In genomic region chr4:138041566-138042256, GRCm38 (mm10) we compare ENCODE assay signal across 14 mouse cellular contexts. TPM values are rescaled to one million over a fixed set of nuclear protein-coding genes. Genes with fewer than 3 reads are reported as not detected.
DNase-seq lines count a peak whose midpoint lies in the region; ATAC-seq and TF ChIP-seq lines count a peak whose summit lies in the region.
"Had no signal": no experiment of that assay in that cellular context is flagged by ENCODE, and none has a peak within 500 bp of the region (broad histone marks: within the 10 kb centered on the region; RNA-seq: fewer than 3 reads in every experiment).

No protein-coding gene starts in this region.

- no peak overlapping the region for H3K4me3 ChIP-seq in heart, adult 2 months
- no peak overlapping the region for H3K4me3 ChIP-seq in midbrain, embryonic 11.5 days (ENCODE audit: low read depth, low read length)
- H3K4me3 ChIP-seq in midbrain, embryonic 10.5 days: no peak overlapping the region
- no peak overlapping the region for H3K4me3 ChIP-seq in forebrain, postnatal 0 days (ENCODE audit: low read depth, low read length)
- H3K4me3 ChIP-seq in neural tube, embryonic 15.5 days (replicated peaks): no peak overlapping the region
- H3K4me3 ChIP-seq: limb, embryonic 15.5 days; lung, embryonic 15.5 days had no signal

- H3K27me3 ChIP-seq in heart, adult 2 months (ENCODE audit: control insufficient read depth, insufficient read depth, low read length): no peaks in the 10 kb centered on the region
- no peaks in the 10 kb centered on the region for H3K27me3 ChIP-seq in midbrain, embryonic 11.5 days (ENCODE audit: control insufficient read depth, insufficient read depth, low read length)
- no peaks in the 10 kb centered on the region for H3K27me3 ChIP-seq in midbrain, embryonic 10.5 days (ENCODE audit: low read depth, poor library complexity, severe bottlenecking)
- H3K27me3 ChIP-seq in forebrain, postnatal 0 days (ENCODE audit: insufficient read depth, low read length): no peaks in the 10 kb centered on the region
- H3K27me3 ChIP-seq in neural tube, embryonic 15.5 days (replicated peaks): no peaks in the 10 kb centered on the region
- H3K27me3 ChIP-seq: limb, embryonic 15.5 days; lung, embryonic 15.5 days had no signal

- no peak for TF ChIP-seq EP300 in heart, adult 2 months (IDR thresholded peaks at IDR 0.05; ENCODE audit: insufficient read depth, low read depth, low read length)

- peak overlapping the region; percentile 44; the same call in 1 of the 2 replicates for H3K27ac ChIP-seq in heart, adult 2 months
- no peak overlapping the region for H3K27ac ChIP-seq in midbrain, embryonic 11.5 days (ENCODE audit: low read depth, low read length)
- no peak overlapping the region for H3K27ac ChIP-seq in midbrain, embryonic 10.5 days (replicated peaks)
- H3K27ac ChIP-seq in forebrain, postnatal 0 days (ENCODE audit: low read depth, low read length): no peak overlapping the region
- H3K27ac ChIP-seq in neural tube, embryonic 15.5 days (replicated peaks): peak overlapping the region; percentile 34; the same call in 1 of the 2 replicates
- H3K27ac ChIP-seq: limb, embryonic 15.5 days; lung, embryonic 15.5 days had no signal

- H3K9ac ChIP-seq in heart, adult 2 months (ENCODE audit: low read depth, low read length): no peak overlapping the region
- H3K9ac ChIP-seq in midbrain, embryonic 11.5 days (ENCODE audit: low read length): no peak overlapping the region
- H3K9ac ChIP-seq in forebrain, postnatal 0 days: no peak overlapping the region
- no peak overlapping the region for H3K9ac ChIP-seq in neural tube, embryonic 15.5 days (replicated peaks)
- H3K9ac ChIP-seq: limb, embryonic 15.5 days; lung, embryonic 15.5 days had no signal

- no peaks in the 10 kb centered on the region for H3K9me3 ChIP-seq in midbrain, embryonic 11.5 days (ENCODE audit: control insufficient read depth, low read length)
- H3K9me3 ChIP-seq in midbrain, embryonic 10.5 days (replicated peaks): peaks cover 9% of the 10 kb centered on the region; the same call in 1 of the 2 replicates
- no peaks in the 10 kb centered on the region for H3K9me3 ChIP-seq in forebrain, postnatal 0 days (ENCODE audit: low read length)
- no peaks in the 10 kb centered on the region for H3K9me3 ChIP-seq in neural tube, embryonic 15.5 days (replicated peaks)
- H3K9me3 ChIP-seq: limb, embryonic 15.5 days; lung, embryonic 15.5 days had no signal

- no peaks in the 10 kb centered on the region for H3K36me3 ChIP-seq in heart, adult 2 months (ENCODE audit: control insufficient read depth, insufficient read depth, low read length)
- H3K36me3 ChIP-seq in midbrain, embryonic 11.5 days (ENCODE audit: control insufficient read depth, insufficient read depth, low read length): peaks cover 13% of the 10 kb centered on the region
- peaks cover 83% of the 10 kb centered on the region for H3K36me3 ChIP-seq in midbrain, embryonic 10.5 days
- peaks cover 9% of the 10 kb centered on the region; the same call in 1 of the 2 replicates for H3K36me3 ChIP-seq in forebrain, postnatal 0 days (ENCODE audit: insufficient read depth)
- H3K36me3 ChIP-seq in neural tube, embryonic 15.5 days: peaks cover 11% of the 10 kb centered on the region

- no peak overlapping the region for H3K4me2 ChIP-seq in midbrain, embryonic 11.5 days
- H3K4me2 ChIP-seq in forebrain, postnatal 0 days (ENCODE audit: low read depth): no peak overlapping the region
- no peak overlapping the region for H3K4me2 ChIP-seq in neural tube, embryonic 15.5 days
- H3K4me2 ChIP-seq: heart, embryonic 11.5 days; limb, embryonic 15.5 days; lung, embryonic 15.5 days had no signal

- H3K4me1 ChIP-seq in heart, adult 2 months (ENCODE audit: control insufficient read depth, insufficient read depth, low read length): peaks cover 6% of the 10 kb centered on the region
- H3K4me1 ChIP-seq in midbrain, embryonic 11.5 days (ENCODE audit: control insufficient read depth, insufficient read depth, low read length): peaks cover 6% of the 10 kb centered on the region
- H3K4me1 ChIP-seq in midbrain, embryonic 10.5 days: peaks cover 6% of the 10 kb centered on the region
- H3K4me1 ChIP-seq in forebrain, postnatal 0 days (ENCODE audit: insufficient read depth): no peaks in the 10 kb centered on the region
- peaks cover 36% of the 10 kb centered on the region for H3K4me1 ChIP-seq in neural tube, embryonic 15.5 days

- intact Hi-C loops in heart, adult 2 months (cut with DNase I): no loop called here
- intact Hi-C loops in heart, postnatal 36 days (cut with DNase I): no loop called here

- no peak for TF ChIP-seq POLR2A in heart, adult 2 months (IDR thresholded peaks at IDR 0.05; ENCODE audit: insufficient read depth, low read depth, low read length)

- whole genome bisulfite sequencing in heart, adult 2 months: 57% methylated on average over 12 of the region's 12 CpGs
- 89% methylated on average over 12 of the region's 12 CpGs for WGBS in midbrain, embryonic 11.5 days
- WGBS in midbrain, embryonic 10.5 days: 91% methylated on average over 12 of the region's 12 CpGs
- WGBS in forebrain, postnatal 0 days: 43% methylated on average over 12 of the region's 12 CpGs
- WGBS in neural tube, embryonic 15.5 days: 49% methylated on average over 12 of the region's 12 CpGs

- TF ChIP-seq CTCF in heart, adult 2 months (IDR thresholded peaks at IDR 0.05): no peak
- peak; percentile 10; the same call in 1 of the 2 replicates for TF ChIP-seq CTCF in forebrain, postnatal 0 days (IDR thresholded peaks at IDR 0.05; ENCODE audit: low read depth)

- 0 out of 2 replicates have a peak, but pooled peaks cover 2% of the 10 kb centered on the region for H3K79me2 ChIP-seq in heart, adult 2 months (replicated peaks; ENCODE audit: control insufficient read depth, insufficient read depth, low read length)

- DNase-seq in heart, adult 2 months: no peak
- no peak for DNase-seq in heart, postnatal 36 days
- DNase-seq in midbrain, embryonic 11.5 days (ENCODE audit: low spot score, missing footprints): peak; percentile 65
- DNase-seq in midbrain, embryonic 10.5 days (ENCODE audit: low spot score): no peak
- DNase-seq in forebrain, postnatal 0 days: peak; percentile 30
- DNase-seq in Muller cell, postnatal 12 days (ENCODE audit: inconsistent ontology term): no peak
- no peak for DNase-seq in gastrocnemius, adult 18-20 months (ENCODE audit: low spot score)
- DNase-seq: cerebellum, adult 9-10 months; right cerebral cortex, postnatal 4 days; thymus, postnatal 25 days had no signal

- ATAC-seq in midbrain, embryonic 11.5 days (ENCODE audit: low FRiP score): no peak
- ATAC-seq in forebrain, postnatal 0 days: peak; percentile 48
- ATAC-seq in neural tube, embryonic 15.5 days (ENCODE audit: low FRiP score): no peak

RNA-seq across cellular contexts. Expression of gene Eif4g3, which starts 48.9 kb away (rescaled TPM):
- total RNA-seq in heart, adult 2 months (2021): 10 to 100 TPM; 39.7 to 43.7 TPM
- polyA plus RNA-seq in heart, adult 2 months (2012; rRNA removed): 24.8 and 29.1 TPM in 2 replicates
- 10 to 100 TPM; 45.5 to 47.2 TPM for total RNA-seq in heart, postnatal 36 days (2021)
- 39.5 and 41.9 TPM in 2 replicates for polyA plus RNA-seq in midbrain, embryonic 11.5 days (2014; fragmentation: Nextera tagmentation; extraction: Ambion mirVana)
- 34.1 and 36.3 TPM in 2 replicates for polyA plus RNA-seq in midbrain, embryonic 10.5 days (2016; fragmentation: Nextera tagmentation; extraction: Ambion mirVana)
- total RNA-seq in forebrain, postnatal 0 days (2014; rRNA removed): 61.9 and 67.0 TPM in 2 replicates
- 28.8 and 38.4 TPM in 2 replicates for polyA plus RNA-seq in forebrain, postnatal 0 days (2015; fragmentation: Nextera tagmentation; extraction: Ambion mirVana)
- 45.7 and 49.5 TPM in 2 replicates for polyA plus RNA-seq in neural tube, embryonic 15.5 days (2015; fragmentation: Nextera tagmentation; extraction: Ambion mirVana)
- total RNA-seq in gastrocnemius, adult 18-20 months (2021): 100 to 1,000 TPM; 115 to 117 TPM

Comparison
In these comparisons a context has a peak if more than half of its experiments do, and no peak if none do; other contexts are left out.
1. DNase-seq: peak in midbrain, embryonic 11.5 days (single experiment) and forebrain, postnatal 0 days (single experiment); none in heart, adult 2 months (0 of 2), heart, postnatal 36 days (0 of 2), midbrain, embryonic 10.5 days (single experiment), Muller cell, postnatal 12 days (single experiment) and gastrocnemius, adult 18-20 months (single experiment).
2. H3K27ac ChIP-seq: peak in heart, adult 2 months (single experiment) and neural tube, embryonic 15.5 days (single experiment); none in midbrain, embryonic 11.5 days (single experiment), midbrain, embryonic 10.5 days (single experiment) and forebrain, postnatal 0 days (single experiment).